In the genomic region with DNA sequence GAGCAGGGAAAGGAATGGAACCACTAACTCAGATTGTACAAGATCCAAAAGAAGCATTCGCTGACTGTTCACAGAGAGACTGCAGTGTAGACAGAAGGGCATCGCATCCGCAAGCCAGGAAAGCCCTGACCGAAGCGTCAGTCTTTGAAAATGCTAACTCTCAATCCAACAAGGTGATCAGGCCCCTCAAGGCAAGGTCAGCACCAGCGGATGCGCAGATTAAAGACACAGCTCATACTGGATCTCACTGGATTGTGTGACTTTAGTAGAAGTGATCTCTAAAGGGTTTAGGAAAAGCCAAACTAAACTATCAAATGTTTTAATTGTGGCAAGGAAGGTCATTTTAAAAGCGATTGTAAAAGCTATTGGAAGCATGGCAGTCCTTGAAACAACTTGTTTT, we compare ENCODE assay signal across 38 mouse cellular contexts. TPM values are rescaled to one million over a fixed set of nuclear protein-coding genes. Genes with fewer than 3 reads are reported as not detected.
"Had no signal": no experiment of that assay in that cellular context is flagged by ENCODE, and none has a peak within 500 bp of the region (broad histone marks: within the 10 kb centered on the region; RNA-seq: fewer than 3 reads in every experiment).

No protein-coding gene starts in this region.

- H3K4me2 ChIP-seq: hindbrain, embryonic 13.5 days; hindbrain, embryonic 15.5 days; kidney, embryonic 15.5 days; limb, embryonic 12.5 days; liver, embryonic 11.5 days; liver, embryonic 13.5 days; liver, embryonic 15.5 days had no signal

- DNase-seq: gastrocnemius, postnatal 14 days; gastrocnemius, postnatal 36 days; heart, adult 18-20 months; heart, postnatal 10 days; heart, postnatal 36 days; kidney, adult 11 months; kidney, adult 2 months; kidney, adult 9 months; kidney, postnatal 14 days; kidney, postnatal 36 days; layer of hippocampus, adult 9-11 months; layer of hippocampus, postnatal 36 days; liver; liver, embryonic 13.5 days had no signal

- H3K36me3 ChIP-seq: liver, embryonic 13.5 days; liver, embryonic 15.5 days had no signal

- H3K9ac ChIP-seq: hindbrain, embryonic 13.5 days; hindbrain, embryonic 15.5 days; kidney, embryonic 15.5 days; limb, embryonic 12.5 days; liver, embryonic 13.5 days; liver, embryonic 15.5 days had no signal

- ATAC-seq: hindbrain, postnatal 0 days; intestine, embryonic 16.5 days had no signal

- H3K9me3 ChIP-seq: heart, embryonic 10.5 days; hindbrain, embryonic 13.5 days; hindbrain, embryonic 15.5 days; kidney, embryonic 15.5 days; limb, embryonic 10.5 days; limb, embryonic 12.5 days; liver, embryonic 13.5 days; liver, embryonic 15.5 days had no signal

- H3K4me3 ChIP-seq: heart, embryonic 10.5 days; hindbrain, embryonic 13.5 days; hindbrain, embryonic 15.5 days; kidney, embryonic 15.5 days; left cerebral cortex, adult 2 months; limb, embryonic 10.5 days; limb, embryonic 12.5 days; liver, embryonic 13.5 days; liver, embryonic 15.5 days had no signal

- H3K27ac ChIP-seq: heart, embryonic 10.5 days; hindbrain, embryonic 13.5 days; hindbrain, embryonic 15.5 days; hindbrain, postnatal 0 days; kidney, embryonic 15.5 days; kidney, postnatal 0 days; left cerebral cortex, adult 2 months; limb, embryonic 10.5 days; limb, embryonic 12.5 days; liver, embryonic 13.5 days; liver, embryonic 15.5 days had no signal

- H3K27me3 ChIP-seq: hindbrain, embryonic 13.5 days; hindbrain, embryonic 15.5 days; kidney, embryonic 15.5 days; limb, embryonic 12.5 days; liver, embryonic 13.5 days; liver, embryonic 15.5 days had no signal

RNA-seq across cellular contexts. Expression of gene Ctf2, which starts 38.7 kb away (rescaled TPM):
- total RNA-seq: gastrocnemius, adult 18-20 months; gastrocnemius, adult 8-10 months; gastrocnemius, postnatal 14 days; gastrocnemius, postnatal 36 days; heart, adult 18-20 months; heart, adult 8-10 months; heart, postnatal 10 days; heart, postnatal 36 days; hematopoietic stem cell, adult 5-6 weeks; hindbrain, postnatal 0 days; layer of hippocampus, adult 18-20 months; layer of hippocampus, adult 8-10 months; layer of hippocampus, postnatal 14 days; layer of hippocampus, postnatal 36 days; left cerebral cortex, adult 2 months; left cerebral cortex, postnatal 14 days; left cerebral cortex, postnatal 36 days had no signal
- polyA plus RNA-seq: gonadal fat pad, adult 2 months; heart, embryonic 14.5 days; hindbrain, embryonic 13.5 days; hindbrain, postnatal 0 days; kidney, adult 2 months; kidney, postnatal 0 days; large intestine, adult 2 months had no signal
